Mouse (Mus musculus): ENCODE results near the gene Nudt7.

DNA sequence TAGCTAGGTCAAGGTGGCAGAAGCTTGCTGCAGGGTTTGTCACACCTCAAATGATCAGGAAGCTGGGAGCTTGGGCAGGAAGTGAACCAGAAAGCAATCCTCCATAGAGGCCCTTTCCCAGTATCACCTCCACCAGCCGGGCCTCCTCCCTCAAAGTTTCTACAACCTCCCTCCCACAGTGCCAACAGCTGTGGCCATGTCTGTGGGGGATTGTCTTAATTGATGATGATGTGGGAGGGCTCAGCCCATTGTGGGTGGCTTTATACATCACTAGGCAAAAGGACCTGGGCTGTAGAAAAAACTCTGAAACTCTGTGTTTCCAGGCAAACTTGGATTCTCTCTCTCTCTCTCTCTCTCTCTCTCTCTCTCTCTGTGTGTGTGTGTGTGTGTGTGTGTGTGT is 18.3 kb upstream of the Nudt7 start:
- TF ChIP-seq CTCF (IDR thresholded peaks at IDR 0.05; ENCODE audit: extremely low read depth, insufficient read length, insufficient replicate concordance, low read depth, low read length) = no peak
- TF ChIP-seq POLR2A (IDR thresholded peaks at IDR 0.05; ENCODE audit: low read depth, low read length) = no peak

Measured in small intestine, adult 2 months (tissue).